Mouse (Mus musculus): Measurements from ENCODE around the gene Flt3. TPM values are rescaled to one million over a fixed set of nuclear protein-coding genes. Genes with fewer than 3 reads are reported as not detected.

Flt3 gene
- total RNA-seq (2014; fragmentation: Nextera tagmentation), result not detected in 2 replicates
- total RNA-seq (2017), result 0.11 and 0.17 TPM in 2 replicates
- not detected in 2 replicates for polyA plus RNA-seq (2012)

DNA sequence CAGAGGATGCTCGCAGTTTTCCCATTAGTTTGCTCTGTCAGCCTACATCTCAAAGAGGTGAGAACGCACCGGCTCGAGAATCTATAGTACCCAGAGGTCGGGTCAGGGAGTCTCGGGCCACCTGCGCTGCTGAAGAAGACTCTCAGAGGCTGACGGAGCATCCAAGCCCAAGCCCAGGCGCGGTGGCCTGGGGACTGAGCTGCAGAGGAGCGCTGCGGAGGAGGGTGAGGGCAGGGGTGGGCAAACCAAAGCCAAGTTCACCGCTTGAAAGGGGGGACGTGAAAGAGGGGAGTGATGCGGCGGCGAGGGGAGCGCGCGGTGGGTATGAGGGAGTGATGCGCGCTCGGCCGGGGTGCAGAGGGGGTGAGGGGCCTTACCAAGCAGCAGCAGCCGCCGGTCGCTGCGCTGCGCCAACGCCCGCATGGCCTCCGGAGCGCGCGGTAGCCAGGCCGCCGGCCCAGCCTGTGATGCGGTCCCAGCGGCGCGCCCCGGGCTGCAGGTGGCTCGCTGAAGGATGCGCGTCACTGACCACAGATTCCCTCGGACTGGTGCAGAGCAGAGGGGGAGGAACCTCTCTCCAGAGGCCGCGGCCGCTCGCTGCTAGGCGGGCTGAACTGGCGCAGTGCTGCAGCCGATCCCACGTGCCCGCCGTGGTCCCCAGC lies at the start of gene Flt3:
Gene Flt3 (minus strand): TSS at position 647 of the 662 bp plus-strand sequence.
- H3K4me3 ChIP-seq (ENCODE audit: low read depth, low read length), result no peak within 1 kb of the TSS
- TF ChIP-seq CTCF (IDR thresholded peaks at IDR 0.05; ENCODE audit: low read depth, low read length), result no peak
- no peak for TF ChIP-seq GATA1 (IDR thresholded peaks at IDR 0.05; ENCODE audit: borderline replicate concordance, low read length)
- TF ChIP-seq POLR2AphosphoS5 (IDR thresholded peaks at IDR 0.05; ENCODE audit: insufficient replicate concordance, low read depth, low read length), result no peak
- TF ChIP-seq GATA2 (IDR thresholded peaks at IDR 0.05; ENCODE audit: borderline replicate concordance, low read depth, low read length), result no peak
- no peak for TF ChIP-seq TAL1 (conservative IDR thresholded peaks at IDR 0.05; ENCODE audit: low read depth, low read length)
- H3K9me3 ChIP-seq (replicated peaks), result peaks cover 8% of the 10 kb centered on the region
- ATAC-seq (ENCODE audit: extremely low read depth, insufficient number of reproducible peaks, low FRiP score, poor library complexity, severe bottlenecking) (no peak), DNase-seq (ENCODE audit: low spot score) (no peak)
- no peaks in the 10 kb centered on the region; the same call in 1 of the 2 replicates for H3K4me1 ChIP-seq (ENCODE audit: insufficient read depth, low read depth, low read length)
- H3K27me3 ChIP-seq (ENCODE audit: insufficient read depth, low read length), result peaks cover 24% of the 10 kb centered on the region
- no peaks in the 10 kb centered on the region for H3K36me3 ChIP-seq (replicated peaks)

DNA sequence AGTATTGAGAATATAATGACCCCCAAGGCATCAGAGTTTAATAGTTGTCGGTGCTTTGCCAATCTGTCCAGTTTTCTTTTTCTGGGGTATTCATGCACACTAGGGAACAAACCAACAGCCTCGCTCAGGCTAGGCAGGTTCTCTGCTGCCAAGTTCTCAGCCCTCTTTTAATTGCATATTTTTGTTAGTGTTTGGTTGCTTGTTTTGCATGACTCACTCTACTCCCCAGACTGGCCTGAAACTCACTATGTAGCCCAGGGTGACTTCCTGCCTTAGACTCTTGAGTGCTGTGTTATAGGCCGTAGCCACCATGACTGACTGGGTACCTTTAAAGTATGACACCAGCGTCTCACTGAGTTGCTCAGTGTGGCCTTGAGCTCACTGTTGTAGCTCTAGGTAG lies 48.6 kb upstream of the Flt3 start:
- H3K4me1 ChIP-seq (ENCODE audit: insufficient read depth, low read depth, low read length), result peaks cover 43% of the 10 kb centered on the region
- H3K9me3 ChIP-seq (replicated peaks), result no peaks in the 10 kb centered on the region
- peaks cover 62% of the 10 kb centered on the region for H3K36me3 ChIP-seq (replicated peaks)
- no peak overlapping the region for H3K4me3 ChIP-seq (ENCODE audit: low read depth, low read length)
- no peak for TF ChIP-seq POLR2AphosphoS5 (IDR thresholded peaks at IDR 0.05; ENCODE audit: insufficient replicate concordance, low read depth, low read length)
- no peak for TF ChIP-seq TAL1 (conservative IDR thresholded peaks at IDR 0.05; ENCODE audit: low read depth, low read length)
- TF ChIP-seq CTCF (IDR thresholded peaks at IDR 0.05; ENCODE audit: low read depth, low read length), result no peak
- no peak for TF ChIP-seq GATA1 (IDR thresholded peaks at IDR 0.05; ENCODE audit: borderline replicate concordance, low read length)
- TF ChIP-seq GATA2 (IDR thresholded peaks at IDR 0.05; ENCODE audit: borderline replicate concordance, low read depth, low read length), result no peak
- no peak for ATAC-seq (ENCODE audit: extremely low read depth, insufficient number of reproducible peaks, low FRiP score, poor library complexity, severe bottlenecking)
- no peak for DNase-seq (ENCODE audit: low spot score)
- no peaks in the 10 kb centered on the region for H3K27me3 ChIP-seq (ENCODE audit: insufficient read depth, low read length)

- no peaks in the 10 kb centered on the region for H3K27me3 ChIP-seq (ENCODE audit: insufficient read depth, low read length)
- peaks cover 61% of the 10 kb centered on the region for H3K36me3 ChIP-seq (replicated peaks)
- DNase-seq (ENCODE audit: low spot score), result no peak
- no peak for ATAC-seq (ENCODE audit: extremely low read depth, insufficient number of reproducible peaks, low FRiP score, poor library complexity, severe bottlenecking)
- no peak overlapping the region for H3K4me3 ChIP-seq (ENCODE audit: low read depth, low read length)
- H3K9me3 ChIP-seq (replicated peaks), result no peaks in the 10 kb centered on the region
- peaks cover 45% of the 10 kb centered on the region for H3K4me1 ChIP-seq (ENCODE audit: insufficient read depth, low read depth, low read length)
- TF ChIP-seq TAL1 (conservative IDR thresholded peaks at IDR 0.05; ENCODE audit: low read depth, low read length), result no peak
- no peak for TF ChIP-seq GATA2 (IDR thresholded peaks at IDR 0.05; ENCODE audit: borderline replicate concordance, low read depth, low read length)
- no peak for TF ChIP-seq GATA1 (IDR thresholded peaks at IDR 0.05; ENCODE audit: borderline replicate concordance, low read length)
- TF ChIP-seq POLR2AphosphoS5 (IDR thresholded peaks at IDR 0.05; ENCODE audit: insufficient replicate concordance, low read depth, low read length), result no peak
- no peak for TF ChIP-seq CTCF (IDR thresholded peaks at IDR 0.05; ENCODE audit: low read depth, low read length)
Observed at GRCm38 (mm10) chr5:147448526-147448925, 48.2 kb upstream of the Flt3 start.

- no peaks in the 10 kb centered on the region for H3K9me3 ChIP-seq (replicated peaks)
- H3K27me3 ChIP-seq (ENCODE audit: insufficient read depth, low read length), result no peaks in the 10 kb centered on the region
- no peak for DNase-seq (ENCODE audit: low spot score)
- no peak overlapping the region; the same call in 1 of the 2 replicates for H3K4me3 ChIP-seq (ENCODE audit: low read depth, low read length)
- peaks cover 75% of the 10 kb centered on the region for H3K4me1 ChIP-seq (ENCODE audit: insufficient read depth, low read depth, low read length)
- peaks cover 41% of the 10 kb centered on the region for H3K36me3 ChIP-seq (replicated peaks)
- no peak for ATAC-seq (ENCODE audit: extremely low read depth, insufficient number of reproducible peaks, low FRiP score, poor library complexity, severe bottlenecking)
- no peak for TF ChIP-seq GATA2 (IDR thresholded peaks at IDR 0.05; ENCODE audit: borderline replicate concordance, low read depth, low read length)
- no peak for TF ChIP-seq CTCF (IDR thresholded peaks at IDR 0.05; ENCODE audit: low read depth, low read length)
- no peak for TF ChIP-seq POLR2AphosphoS5 (IDR thresholded peaks at IDR 0.05; ENCODE audit: insufficient replicate concordance, low read depth, low read length)
- no peak for TF ChIP-seq TAL1 (conservative IDR thresholded peaks at IDR 0.05; ENCODE audit: low read depth, low read length)
- no peak for TF ChIP-seq GATA1 (IDR thresholded peaks at IDR 0.05; ENCODE audit: borderline replicate concordance, low read length)
Observed at GRCm38 (mm10) chr5:147445252-147445651, 45.0 kb upstream of the Flt3 start.

DNA sequence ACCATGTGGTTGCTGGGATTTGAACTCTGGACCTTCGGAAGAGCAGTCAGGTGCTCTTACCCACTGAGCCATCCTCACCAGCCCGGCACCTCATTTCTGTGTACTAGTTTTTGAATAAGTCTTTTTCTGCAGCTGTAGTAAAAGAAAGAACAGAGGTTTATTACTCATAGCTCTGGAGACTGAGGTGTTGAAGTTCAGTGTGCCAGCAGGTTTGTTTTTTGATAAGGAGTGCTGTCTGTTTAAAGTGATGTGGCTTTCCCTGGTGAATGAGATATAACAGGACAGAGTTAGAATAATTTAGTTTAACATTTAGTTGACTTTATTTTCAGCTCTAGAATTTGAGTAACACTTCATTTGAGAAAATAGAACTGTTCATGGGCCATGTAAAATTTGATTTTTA lies 44.5 kb upstream of the Flt3 start:
- DNase-seq (ENCODE audit: low spot score) (no peak), ATAC-seq (ENCODE audit: extremely low read depth, insufficient number of reproducible peaks, low FRiP score, poor library complexity, severe bottlenecking) (no peak)
- Histone ChIP-seq H3K9me3 (replicated peaks) (no peaks in the 10 kb centered on the region), H3K4me1 (ENCODE audit: insufficient read depth, low read depth, low read length) (peaks cover 78% of the 10 kb centered on the region), H3K4me3 (ENCODE audit: low read depth, low read length) (no peak overlapping the region; the same call in 1 of the 2 replicates), H3K36me3 (replicated peaks) (peaks cover 37% of the 10 kb centered on the region), H3K27me3 (ENCODE audit: insufficient read depth, low read length) (no peaks in the 10 kb centered on the region)
- TF ChIP-seq POLR2AphosphoS5 (IDR thresholded peaks at IDR 0.05; ENCODE audit: insufficient replicate concordance, low read depth, low read length), result no peak
- TF ChIP-seq GATA2 (IDR thresholded peaks at IDR 0.05; ENCODE audit: borderline replicate concordance, low read depth, low read length), result no peak
- 0 out of 2 replicates have a peak, but pooled peaks have one; percentile 38 for TF ChIP-seq TAL1 (conservative IDR thresholded peaks at IDR 0.05; ENCODE audit: low read depth, low read length)
- no peak for TF ChIP-seq GATA1 (IDR thresholded peaks at IDR 0.05; ENCODE audit: borderline replicate concordance, low read length)

GRCm38 (mm10) chr5:147444298-147444697 lies 44.0 kb upstream of the Flt3 start:
- Histone ChIP-seq H3K9me3 (replicated peaks) (no peaks in the 10 kb centered on the region), H3K4me3 (ENCODE audit: low read depth, low read length) (peak overlapping the region; percentile 6; the same call in 1 of the 2 replicates), H3K4me1 (ENCODE audit: insufficient read depth, low read depth, low read length) (peaks cover 79% of the 10 kb centered on the region), H3K36me3 (replicated peaks) (peaks cover 35% of the 10 kb centered on the region), H3K27me3 (ENCODE audit: insufficient read depth, low read length) (no peaks in the 10 kb centered on the region)
- TF ChIP-seq CTCF (IDR thresholded peaks at IDR 0.05; ENCODE audit: low read depth, low read length) (no peak), GATA1 (IDR thresholded peaks at IDR 0.05; ENCODE audit: borderline replicate concordance, low read length) (no peak), TAL1 (conservative IDR thresholded peaks at IDR 0.05; ENCODE audit: low read depth, low read length) (no peak), POLR2AphosphoS5 (IDR thresholded peaks at IDR 0.05; ENCODE audit: insufficient replicate concordance, low read depth, low read length) (no peak), GATA2 (IDR thresholded peaks at IDR 0.05; ENCODE audit: borderline replicate concordance, low read depth, low read length) (no peak)
- no peak for DNase-seq (ENCODE audit: low spot score)
- no peak for ATAC-seq (ENCODE audit: extremely low read depth, insufficient number of reproducible peaks, low FRiP score, poor library complexity, severe bottlenecking)

Data from G1E (cell line).